Mouse (Mus musculus): Measurements from ENCODE around the gene Tango2.

DNA sequence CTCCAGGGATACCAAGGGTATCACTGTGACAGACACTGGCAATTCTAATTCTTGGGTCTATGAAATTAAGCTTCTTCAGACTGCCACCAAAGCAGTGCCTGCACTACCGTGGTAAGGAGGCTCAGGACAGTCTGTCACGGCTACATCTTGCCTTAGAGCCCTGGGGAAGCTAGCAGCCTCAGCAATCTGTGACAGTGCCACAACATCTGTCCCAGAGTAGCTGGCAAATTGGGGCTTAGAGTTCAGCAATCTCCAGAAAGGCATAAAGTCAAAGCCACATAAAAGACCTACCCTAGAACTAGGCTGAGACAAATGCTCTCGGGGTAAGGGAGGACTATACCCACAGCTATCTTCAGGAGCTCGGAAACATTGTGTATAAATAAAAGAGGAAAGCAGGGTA lies 22.2 kb downstream of the Tango2 start:
- TF ChIP-seq CTCF (IDR thresholded peaks at IDR 0.05; ENCODE audit: extremely low read depth, insufficient read depth, insufficient read length, insufficient replicate concordance) (no peak), POLR2A (IDR thresholded peaks at IDR 0.05; ENCODE audit: low read depth, low read length) (no peak)
